Mouse (Mus musculus) limb, embryonic 11.5 days (tissue): ENCODE results near the gene Prune2. TPM values are rescaled to one million over a fixed set of nuclear protein-coding genes. Genes with fewer than 3 reads are reported as not detected.

ENCODE experiments used
- ATAC-seq: fragments of 200-750 bp; cut with Nextera tagmentation; 2 replicates; pipeline ENCODE4 v1.8.0; 2017; ENCODE audit warnings: low read depth; ENCODE audit not compliant: insufficient number of reproducible peaks, low FRiP score, low TSS enrichment
- DNase-seq: peaks from one replicate; pipeline ENCODE4 v3.0.0-alpha.2; 2015; ENCODE audit warnings: low spot score
- H3K27ac ChIP-seq: fragments of 300-500 bp; sonication (generic); replicated peaks from 2 replicates; pipeline ENCODE4 v1.5.1; 2014; ENCODE audit warnings: low read depth, mild to moderate bottlenecking, low read length
- H3K27me3 ChIP-seq: fragments of 300-500 bp; sonication (generic); 2 replicates; pipeline ENCODE4 v1.6.1; 2014; ENCODE audit warnings: mild to moderate bottlenecking, low read length, mixed read lengths; ENCODE audit not compliant: control insufficient read depth, insufficient read depth
- H3K36me3 ChIP-seq: fragments of 300-500 bp; sonication (generic); 2 replicates; pipeline ENCODE4 v1.6.1; 2014; ENCODE audit warnings: mild to moderate bottlenecking, low read length, moderate library complexity, mixed read lengths; ENCODE audit not compliant: control insufficient read depth, insufficient read depth
- H3K4me1 ChIP-seq: fragments of 300-500 bp; sonication (generic); 2 replicates; pipeline ENCODE4 v1.6.1; 2014; ENCODE audit warnings: low read length, mixed read lengths; ENCODE audit not compliant: control insufficient read depth, insufficient read depth
- H3K4me2 ChIP-seq: fragments of 300-500 bp; sonication (generic); 2 replicates; pipeline ENCODE4 v1.6.1; 2014; ENCODE audit warnings: low read depth, mild to moderate bottlenecking, moderate library complexity; ENCODE audit not compliant: severe bottlenecking
- H3K4me3 ChIP-seq: fragments of 300-500 bp; sonication (generic); 2 replicates; pipeline ENCODE4 v1.5.1; 2014; ENCODE audit warnings: low read depth, low read length
- H3K9ac ChIP-seq: fragments of 300-500 bp; sonication (generic); 2 replicates; pipeline ENCODE4 v1.6.1; 2014; ENCODE audit warnings: mild to moderate bottlenecking, low read length
- H3K9me3 ChIP-seq: fragments of 300-500 bp; sonication (generic); 2 replicates; pipeline ENCODE4 v1.6.1; 2016; ENCODE audit warnings: low read length; ENCODE audit not compliant: control insufficient read depth
- WGBS: fragments of 180-500 bp; shearing (Covaris S2); extraction: QIAGEN DNeasy Blood & Tissue Kit; methylation state at CpG from one replicate; pipeline ENCODE4 v1.1.7; 2014; 5-methylcytosine and 5-hydroxymethylcytosine counted together
- polyA plus RNA-seq: library from polyadenylated mRNA; unstranded; fragments of >200 nt; fragmentation: Nextera tagmentation; extraction: Ambion mirVana; gene quantifications from 2 replicates; pipeline ENCODE4 v1.2.1, GENCODE M21; 2014

Prune2 gene
- polyA plus RNA-seq, 1 experiment from 2014 or later, result 0.55 TPM

DNA sequence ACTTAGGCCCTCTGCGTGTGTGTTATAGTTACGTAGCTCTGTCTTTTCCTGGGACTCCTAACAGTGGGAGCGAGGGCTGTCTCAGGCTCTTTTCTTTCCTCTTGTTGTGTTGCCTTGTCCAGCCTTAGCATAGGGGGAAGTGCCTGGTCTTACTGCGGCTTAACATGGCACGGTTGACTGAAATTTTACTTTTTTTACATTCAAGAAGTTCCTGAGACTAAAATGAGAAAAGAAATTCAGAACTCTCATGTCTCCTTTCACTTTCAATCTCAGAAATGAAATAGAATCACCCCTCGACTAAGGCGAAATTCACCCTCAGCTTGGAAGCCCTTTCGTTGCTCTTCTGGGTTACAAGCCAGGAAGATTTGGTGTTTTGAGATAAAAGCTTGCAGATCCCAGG lies 295.5 kb downstream of the Prune2 start:
- Histone ChIP-seq H3K27me3 (no peaks in the 10 kb centered on the region), H3K36me3 (no peaks in the 10 kb centered on the region), H3K9me3 (no peaks in the 10 kb centered on the region), H3K4me2 (no peak overlapping the region), H3K27ac (no peak overlapping the region), H3K9ac (no peak overlapping the region), H3K4me1 (0 out of 2 replicates have a peak, but pooled peaks cover 2% of the 10 kb centered on the region), H3K4me3 (no peak overlapping the region)
- no peak for DNase-seq
- ATAC-seq, result no peak
- 90% methylated on average over 8 of the region's 8 CpGs for WGBS

DNA sequence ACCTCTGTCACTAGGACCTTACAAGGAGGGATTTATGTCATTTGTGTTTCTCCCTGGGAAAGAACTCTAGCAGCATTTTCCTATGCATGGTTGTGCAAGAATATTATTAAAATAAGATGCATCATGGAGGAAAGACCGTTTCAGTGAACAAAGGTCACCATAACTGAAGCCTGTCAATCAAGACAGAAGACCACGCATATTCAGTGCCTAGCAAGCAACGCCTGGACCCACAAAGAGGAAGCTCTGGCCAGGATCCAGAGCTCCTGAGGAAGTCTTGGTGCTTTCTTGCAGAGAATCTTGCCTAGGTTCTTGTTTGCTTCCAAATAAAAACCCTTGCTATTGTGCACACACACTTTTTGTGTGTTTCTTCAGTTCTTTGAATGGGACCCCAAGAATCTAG lies 296.9 kb downstream of the Prune2 start:
- Histone ChIP-seq H3K4me1 (0 out of 2 replicates have a peak, but pooled peaks cover 2% of the 10 kb centered on the region), H3K27ac (no peak overlapping the region), H3K9ac (no peak overlapping the region), H3K9me3 (no peaks in the 10 kb centered on the region), H3K36me3 (no peaks in the 10 kb centered on the region), H3K27me3 (no peaks in the 10 kb centered on the region), H3K4me3 (no peak overlapping the region), H3K4me2 (no peak overlapping the region)
- ATAC-seq (no peak), DNase-seq (no peak)
- 81% methylated on average over 3 of the region's 3 CpGs for WGBS

DNA sequence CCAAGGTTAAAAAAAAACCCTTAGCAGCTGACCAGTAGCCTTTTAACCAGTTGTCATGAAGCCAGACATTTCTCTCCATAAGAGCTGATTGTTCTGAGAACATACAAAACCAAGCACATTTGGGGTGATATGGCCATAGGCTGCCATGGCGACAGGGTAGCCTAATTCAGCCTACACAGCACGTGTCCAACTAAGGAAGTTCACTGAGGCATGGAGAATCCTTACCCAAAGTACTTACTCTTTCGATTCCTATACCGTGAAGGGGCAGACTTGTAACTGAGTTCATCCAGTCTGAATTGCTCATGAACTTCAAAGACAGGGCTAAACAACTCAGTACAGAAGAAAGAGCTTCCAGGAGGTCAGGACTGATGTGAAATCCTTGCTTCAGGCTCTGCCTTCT lies 299.6 kb downstream of the Prune2 start:
- DNase-seq, result no peak
- 0 out of 2 replicates have a peak, but pooled peaks cover 2% of the 10 kb centered on the region for H3K4me1 ChIP-seq
- no peaks in the 10 kb centered on the region for H3K36me3 ChIP-seq
- 90% methylated on average over 4 of the region's 4 CpGs for WGBS
- ATAC-seq, result no peak
- no peaks in the 10 kb centered on the region for H3K9me3 ChIP-seq
- H3K27me3 ChIP-seq, result no peaks in the 10 kb centered on the region
- H3K4me2 ChIP-seq, result no peak overlapping the region
- no peak overlapping the region for H3K27ac ChIP-seq
- H3K4me3 ChIP-seq, result no peak overlapping the region
- no peak overlapping the region for H3K9ac ChIP-seq

DNA sequence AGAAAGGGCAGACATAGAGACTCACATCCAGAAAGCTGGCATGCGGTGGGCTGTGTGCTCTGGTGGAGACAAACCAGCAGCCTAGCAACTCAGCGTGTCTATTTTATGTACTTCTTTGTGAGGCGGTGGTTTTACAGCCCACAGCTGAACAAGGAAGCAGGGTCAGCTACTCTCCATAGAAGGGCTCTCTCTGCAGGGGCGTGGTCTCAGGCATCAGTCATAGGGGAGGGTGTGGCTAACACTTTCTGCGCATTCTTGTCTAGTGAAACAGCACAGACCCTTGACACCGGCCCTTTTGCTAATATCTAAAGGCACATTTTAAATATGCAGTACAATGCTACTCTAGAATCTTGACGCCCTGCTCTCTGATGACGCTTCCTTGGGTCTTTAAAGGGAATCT lies 300.5 kb downstream of the Prune2 start:
- no peak overlapping the region for H3K4me2 ChIP-seq
- H3K4me3 ChIP-seq, result no peak overlapping the region
- H3K9me3 ChIP-seq, result no peaks in the 10 kb centered on the region
- H3K4me1 ChIP-seq, result 0 out of 2 replicates have a peak, but pooled peaks cover 2% of the 10 kb centered on the region
- no peaks in the 10 kb centered on the region for H3K27me3 ChIP-seq
- H3K9ac ChIP-seq, result no peak overlapping the region
- 64% methylated on average over 8 of the region's 8 CpGs for WGBS
- no peak for ATAC-seq
- no peaks in the 10 kb centered on the region for H3K36me3 ChIP-seq
- no peak overlapping the region for H3K27ac ChIP-seq
- DNase-seq, result no peak

DNA sequence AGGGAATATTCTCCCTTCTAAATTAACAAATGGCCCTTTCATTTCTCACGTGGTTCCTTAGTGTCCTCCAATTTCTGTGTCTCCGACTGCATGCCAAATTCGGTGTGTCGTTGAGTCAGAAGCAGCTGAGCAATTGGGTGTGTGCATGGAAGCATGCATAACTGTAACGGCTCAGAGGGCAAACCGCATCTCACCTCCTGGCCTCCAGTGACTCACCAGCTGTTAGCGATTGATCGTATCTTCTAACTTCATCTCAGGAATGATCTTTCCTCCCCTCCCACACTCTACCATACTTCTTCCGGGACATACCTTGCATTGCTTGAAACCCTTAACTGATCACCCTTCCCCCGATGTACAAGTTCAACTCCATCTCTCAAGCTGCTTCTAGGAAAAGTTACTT lies 300.9 kb downstream of the Prune2 start:
- Histone ChIP-seq H3K9ac (no peak overlapping the region), H3K4me3 (no peak overlapping the region), H3K27me3 (no peaks in the 10 kb centered on the region), H3K4me2 (no peak overlapping the region), H3K36me3 (no peaks in the 10 kb centered on the region), H3K9me3 (no peaks in the 10 kb centered on the region), H3K27ac (no peak overlapping the region), H3K4me1 (0 out of 2 replicates have a peak, but pooled peaks cover 2% of the 10 kb centered on the region)
- WGBS, result 84% methylated on average over 10 of the region's 10 CpGs
- DNase-seq (no peak), ATAC-seq (no peak)

DNA sequence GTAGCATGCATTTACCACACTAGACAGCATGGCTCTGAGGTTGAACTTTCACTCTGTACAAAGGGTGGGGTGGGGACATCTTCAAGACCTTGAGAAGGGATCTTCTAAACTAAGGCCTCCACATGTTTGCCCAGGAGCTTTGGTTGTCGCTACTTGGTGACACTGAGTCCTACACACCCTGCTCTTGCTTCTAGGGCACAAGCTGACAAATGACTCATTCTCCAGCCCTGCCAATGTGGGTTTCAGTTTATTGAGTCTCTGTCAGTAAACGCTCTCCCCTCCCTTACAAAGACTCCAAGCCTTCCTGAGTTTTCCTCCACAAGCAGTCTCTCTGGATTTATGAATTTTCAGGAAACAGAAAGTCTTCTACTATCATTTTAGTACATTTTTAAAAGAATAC lies 307.3 kb downstream of the Prune2 start:
- Histone ChIP-seq H3K27ac (no peak overlapping the region), H3K9me3 (no peaks in the 10 kb centered on the region), H3K27me3 (no peaks in the 10 kb centered on the region), H3K4me3 (no peak overlapping the region), H3K9ac (no peak overlapping the region), H3K4me1 (no peaks in the 10 kb centered on the region), H3K4me2 (no peak overlapping the region), H3K36me3 (no peaks in the 10 kb centered on the region)
- DNase-seq (no peak), ATAC-seq (no peak)
- WGBS, result 79% methylated on average over 2 of the region's 2 CpGs

DNA sequence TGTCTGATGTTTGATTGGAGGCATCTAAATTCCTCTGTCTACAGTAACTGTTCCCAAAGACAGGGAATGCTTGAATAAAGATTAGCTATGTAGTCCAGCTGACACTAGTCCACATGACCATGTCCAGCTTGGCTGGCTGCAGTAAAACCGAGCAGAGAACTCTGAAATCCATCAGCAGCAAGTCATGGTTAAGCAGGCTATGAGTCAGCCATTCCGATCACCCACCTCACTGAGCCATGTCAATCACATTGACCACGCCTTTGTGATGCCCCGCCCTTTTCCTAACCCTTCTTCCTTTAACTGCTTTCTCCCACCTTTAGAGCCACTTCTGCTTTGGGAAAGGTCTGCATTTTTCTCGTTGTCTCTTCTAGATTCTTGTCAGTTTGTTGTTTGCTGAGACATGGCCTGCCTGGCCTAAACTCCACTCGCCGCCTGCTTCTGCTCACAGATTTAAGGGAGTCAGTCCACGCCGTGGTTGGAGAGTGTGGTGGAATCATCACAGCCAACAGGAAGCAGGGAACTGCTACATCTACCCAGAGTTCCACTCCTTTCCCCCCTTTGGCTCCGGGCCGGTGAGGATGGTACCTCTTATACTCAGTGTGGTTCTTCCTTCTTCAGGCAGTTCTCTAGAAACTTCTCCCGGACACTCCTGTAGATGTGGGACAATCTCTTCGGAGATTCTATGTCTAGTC lies 307.9 kb downstream of the Prune2 start:
- no peaks in the 10 kb centered on the region for H3K27me3 ChIP-seq
- H3K4me1 ChIP-seq, result no peaks in the 10 kb centered on the region
- no peak overlapping the region for H3K9ac ChIP-seq
- H3K4me3 ChIP-seq, result no peak overlapping the region
- WGBS, result 93% methylated on average over 13 of the region's 13 CpGs
- H3K9me3 ChIP-seq, result no peaks in the 10 kb centered on the region
- H3K36me3 ChIP-seq, result no peaks in the 10 kb centered on the region
- no peak overlapping the region for H3K27ac ChIP-seq
- DNase-seq, result no peak
- ATAC-seq, result no peak
- no peak overlapping the region for H3K4me2 ChIP-seq

DNA sequence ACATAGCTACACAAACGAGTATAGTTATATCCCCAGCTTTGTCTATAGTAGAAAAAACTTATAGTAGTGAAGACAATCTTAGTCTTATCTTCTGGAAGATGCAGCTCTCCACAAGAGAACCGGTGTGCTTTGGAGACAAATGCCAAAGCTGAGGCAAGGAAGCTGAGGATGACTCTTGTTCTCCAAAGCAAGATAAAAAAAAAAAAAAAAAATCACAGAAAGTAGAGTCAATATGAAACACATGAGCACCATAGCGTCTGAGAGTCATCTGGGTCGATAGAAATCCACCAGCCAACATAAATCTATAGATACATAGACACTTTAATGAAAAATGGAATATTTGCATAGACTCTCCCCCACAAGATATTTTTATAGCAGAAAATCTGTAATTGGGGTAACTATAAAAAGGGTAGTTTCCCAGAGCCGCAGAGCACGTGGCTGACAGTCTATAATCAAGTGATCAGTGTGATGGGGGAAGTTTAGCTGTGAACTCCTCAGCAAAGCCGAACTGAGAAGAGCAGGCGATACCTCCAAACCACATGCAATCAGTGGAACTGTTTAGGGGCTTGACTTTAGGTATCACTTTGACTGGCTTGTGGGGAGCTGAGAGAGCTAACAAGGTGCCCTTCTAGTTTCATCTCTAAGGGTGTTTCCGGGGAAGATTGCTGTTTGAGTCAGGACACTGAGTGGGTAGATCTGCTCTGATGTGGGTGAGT lies 308.7 kb downstream of the Prune2 start:
- H3K4me1 ChIP-seq, result no peaks in the 10 kb centered on the region
- H3K27ac ChIP-seq, result no peak overlapping the region
- H3K9ac ChIP-seq, result no peak overlapping the region
- no peak overlapping the region for H3K4me2 ChIP-seq
- DNase-seq (no peak), ATAC-seq (no peak)
- H3K9me3 ChIP-seq, result no peaks in the 10 kb centered on the region
- H3K27me3 ChIP-seq, result no peaks in the 10 kb centered on the region
- no peaks in the 10 kb centered on the region for H3K36me3 ChIP-seq
- WGBS, result 89% methylated on average over 9 of the region's 9 CpGs
- no peak overlapping the region for H3K4me3 ChIP-seq
